Mouse (Mus musculus) CH12.LX (cell line): ENCODE measurements around the gene Clec1a. TPM values are rescaled to one million over a fixed set of nuclear protein-coding genes. Genes with fewer than 3 reads are reported as not detected.

ENCODE experiments used
- DNase-seq: peaks from one replicate; pipeline ENCODE4 v3.0.0-alpha.2; 2013; ENCODE audit errors: extremely low read depth
- H3K27ac ChIP-seq: 2 replicates; pipeline ENCODE4 v1.5.1; 2012; ENCODE audit warnings: low read depth, mild to moderate bottlenecking, control low read depth, moderate library complexity; ENCODE audit not compliant: insufficient read depth
- H3K27me3 ChIP-seq: replicated peaks from 2 replicates; pipeline ENCODE3; 2012; ENCODE audit warnings: inconsistent platforms
- H3K36me3 ChIP-seq, 2 experiments: replicated peaks in 1 of 2; 2 replicates each; pipeline versions ENCODE3 to v1.6.1; 2012; ENCODE audit warnings: inconsistent platforms in 1 of 2, low read length in 1 of 2, mild to moderate bottlenecking in 1 of 2, mixed read lengths in 1 of 2, moderate library complexity in 1 of 2; ENCODE audit not compliant: control insufficient read depth in 1 of 2, insufficient read depth in 1 of 2
- H3K4me1 ChIP-seq, 2 experiments: 2 replicates each; pipeline ENCODE4 v1.6.1; 2012; ENCODE audit warnings: inconsistent platforms in 1 of 2, moderate library complexity in 1 of 2; ENCODE audit not compliant: insufficient read depth in 2 of 2, control insufficient read depth in 1 of 2
- H3K4me2 ChIP-seq: 2 replicates; pipeline ENCODE4 v1.6.1; 2012; ENCODE audit warnings: low read depth, mild to moderate bottlenecking, control low read depth; ENCODE audit not compliant: poor library complexity, insufficient read depth, severe bottlenecking
- H3K4me3 ChIP-seq, 3 experiments: fragments of 150-350 bp in 1 of 3; sonication (generic) in 1 of 3; replicated peaks in 1 of 3; 2 replicates each; pipeline versions ENCODE3 to v1.5.1; 2011 to 2012; ENCODE audit warnings: low read depth in 2 of 3, low read length in 2 of 3, mild to moderate bottlenecking in 2 of 3, moderate library complexity in 2 of 3, control low read depth in 1 of 3, improper control_type of control experiment in 1 of 3, inconsistent platforms in 1 of 3, mixed read lengths in 1 of 3; ENCODE audit not compliant: poor library complexity in 1 of 3
- H3K79me2 ChIP-seq: replicated peaks from 2 replicates; pipeline ENCODE4 v1.6.1; 2012; ENCODE audit warnings: mild to moderate bottlenecking, moderate library complexity; ENCODE audit not compliant: control insufficient read depth, poor library complexity, insufficient read depth, severe bottlenecking; ENCODE audit errors: extremely low read depth
- H3K9ac ChIP-seq: 2 replicates; pipeline ENCODE4 v1.6.1; 2012; ENCODE audit warnings: low read depth, mild to moderate bottlenecking, control low read depth, moderate library complexity; ENCODE audit not compliant: insufficient read depth
- H3K9me3 ChIP-seq: replicated peaks from 2 replicates; pipeline ENCODE3; 2012; ENCODE audit warnings: low read length, inconsistent platforms, mixed read lengths
- BHLHE40 ChIP-seq: IDR thresholded peaks from 2 replicates; pipeline ENCODE4 v1.6.1; 2011; ENCODE audit warnings: mild to moderate bottlenecking, low read depth, low read length, improper control_type of control experiment
- CHD1 ChIP-seq: IDR thresholded peaks from 2 replicates; pipeline ENCODE4 v1.6.1; 2012; ENCODE audit warnings: low read depth, low read length, improper control_type of control experiment, inconsistent platforms
- CHD2 ChIP-seq: IDR thresholded peaks from 2 replicates; pipeline ENCODE4 v1.6.1; 2011; ENCODE audit warnings: low read length, improper control_type of control experiment
- CTCF ChIP-seq, 2 experiments: IDR thresholded peaks in 1 of 2; conservative IDR thresholded peaks in 1 of 2; 2 replicates each; pipeline ENCODE4 v1.5.1; 2011 to 2012; ENCODE audit warnings: low read depth in 2 of 2, low read length in 2 of 2, improper control_type of control experiment in 1 of 2, inconsistent platforms in 1 of 2, mild to moderate bottlenecking in 1 of 2, moderate library complexity in 1 of 2
- E2F4 ChIP-seq: IDR thresholded peaks from 2 replicates; pipeline ENCODE4 v1.6.1; 2011; ENCODE audit warnings: low read depth, low read length, improper control_type of control experiment; ENCODE audit not compliant: insufficient replicate concordance
- ELF1 ChIP-seq: IDR thresholded peaks from 2 replicates; pipeline ENCODE4 v1.6.1; 2014; ENCODE audit warnings: low read depth, mild to moderate bottlenecking, inconsistent platforms, low read length, improper control_type of control experiment
- EP300 ChIP-seq: IDR thresholded peaks from 2 replicates; pipeline ENCODE4 v1.6.1; 2011; ENCODE audit warnings: low read length, improper control_type of control experiment
- ETS1 ChIP-seq: conservative IDR thresholded peaks from 2 replicates; pipeline ENCODE4 v1.6.1; 2012; ENCODE audit warnings: low read depth, mild to moderate bottlenecking, inconsistent platforms, low read length, improper control_type of control experiment, moderate library complexity
- GABPA ChIP-seq: IDR thresholded peaks from 2 replicates; pipeline ENCODE4 v1.6.1; 2012; ENCODE audit warnings: low read depth, low read length, improper control_type of control experiment, inconsistent platforms; ENCODE audit not compliant: insufficient replicate concordance
- HCFC1 ChIP-seq: IDR thresholded peaks from 2 replicates; pipeline ENCODE4 v1.6.1; 2012; ENCODE audit warnings: low read depth, mild to moderate bottlenecking, inconsistent platforms, low read length, improper control_type of control experiment
- IRF4 ChIP-seq: IDR thresholded peaks from 2 replicates; pipeline ENCODE4 v1.6.1; 2014; ENCODE audit warnings: low read depth, mild to moderate bottlenecking, inconsistent platforms, low read length, improper control_type of control experiment
- JUN ChIP-seq: IDR thresholded peaks from 2 replicates; pipeline ENCODE4 v1.6.1; 2011; ENCODE audit warnings: low read depth, mild to moderate bottlenecking, low read length, improper control_type of control experiment, moderate library complexity; ENCODE audit not compliant: insufficient read depth
- JUND ChIP-seq: conservative IDR thresholded peaks from 2 replicates; pipeline ENCODE4 v1.6.1; 2011; ENCODE audit warnings: low read depth, low read length, improper control_type of control experiment
- KAT2A ChIP-seq: IDR thresholded peaks from 2 replicates; pipeline ENCODE4 v1.6.1; 2012; ENCODE audit warnings: low read length, improper control_type of control experiment, inconsistent platforms; ENCODE audit not compliant: insufficient replicate concordance
- MAFK ChIP-seq: IDR thresholded peaks from 2 replicates; pipeline ENCODE4 v1.6.1; 2011; ENCODE audit warnings: low read length, improper control_type of control experiment; ENCODE audit not compliant: insufficient replicate concordance
- MAX ChIP-seq: IDR thresholded peaks from 2 replicates; pipeline ENCODE4 v1.6.1; 2011; ENCODE audit warnings: low read length, improper control_type of control experiment
- MEF2A ChIP-seq: IDR thresholded peaks from 2 replicates; pipeline ENCODE4 v1.6.1; 2014; ENCODE audit warnings: low read depth, mild to moderate bottlenecking, inconsistent platforms, low read length, improper control_type of control experiment, borderline replicate concordance
- MXI1 ChIP-seq: IDR thresholded peaks from 2 replicates; pipeline ENCODE4 v1.6.1; 2011; ENCODE audit warnings: mild to moderate bottlenecking, low read depth, low read length, improper control_type of control experiment
- MYC ChIP-seq: IDR thresholded peaks from 2 replicates; pipeline ENCODE4 v1.6.1; 2011; ENCODE audit warnings: low read depth, mild to moderate bottlenecking, improper control_type of control experiment, low read length
- NELFE ChIP-seq: IDR thresholded peaks from 2 replicates; pipeline ENCODE4 v1.6.1; 2011; ENCODE audit warnings: low read depth, low read length, improper control_type of control experiment
- NRF1 ChIP-seq: IDR thresholded peaks from 2 replicates; pipeline ENCODE4 v1.6.1; 2014; ENCODE audit warnings: low read depth, mild to moderate bottlenecking, inconsistent platforms, low read length, improper control_type of control experiment, moderate library complexity
- PAX5 ChIP-seq: IDR thresholded peaks from 2 replicates; pipeline ENCODE4 v1.6.1; 2012; ENCODE audit warnings: low read length, inconsistent platforms, mixed read lengths
- POLR2A ChIP-seq: IDR thresholded peaks from 2 replicates; pipeline ENCODE4 v1.6.1; 2011; ENCODE audit warnings: low read depth, mild to moderate bottlenecking, improper control_type of control experiment, low read length
- POLR2AphosphoS2 ChIP-seq: IDR thresholded peaks from 2 replicates; pipeline ENCODE4 v1.6.1; 2011; ENCODE audit warnings: low read depth, low read length, improper control_type of control experiment
- RAD21 ChIP-seq: IDR thresholded peaks from 2 replicates; pipeline ENCODE4 v1.6.1; 2011; ENCODE audit warnings: low read depth, mild to moderate bottlenecking, low read length, improper control_type of control experiment, moderate library complexity
- RCOR1 ChIP-seq: conservative IDR thresholded peaks from 2 replicates; pipeline ENCODE4 v1.6.1; 2012; ENCODE audit warnings: low read depth, mild to moderate bottlenecking, inconsistent platforms, low read length, improper control_type of control experiment
- SIN3A ChIP-seq: IDR thresholded peaks from 2 replicates; pipeline ENCODE4 v1.6.1; 2012; ENCODE audit warnings: low read length, improper control_type of control experiment, inconsistent platforms
- SMC3 ChIP-seq: IDR thresholded peaks from 2 replicates; pipeline ENCODE4 v1.6.1; 2011; ENCODE audit warnings: low read depth, low read length, improper control_type of control experiment
- TBP ChIP-seq: conservative IDR thresholded peaks from 2 replicates; pipeline ENCODE4 v1.6.1; 2011; ENCODE audit warnings: low read depth, low read length, improper control_type of control experiment
- TCF12 ChIP-seq: IDR thresholded peaks from 2 replicates; pipeline ENCODE4 v1.6.1; 2014; ENCODE audit warnings: low read depth, mild to moderate bottlenecking, inconsistent platforms, low read length, improper control_type of control experiment
- UBTF ChIP-seq: IDR thresholded peaks from 2 replicates; pipeline ENCODE4 v1.6.1; 2012; ENCODE audit warnings: low read depth, mild to moderate bottlenecking, inconsistent platforms, low read length, improper control_type of control experiment, moderate library complexity
- USF1 ChIP-seq: IDR thresholded peaks from 2 replicates; pipeline ENCODE4 v1.6.1; 2014; ENCODE audit warnings: low read depth, mild to moderate bottlenecking, inconsistent platforms, low read length, improper control_type of control experiment
- USF2 ChIP-seq: conservative IDR thresholded peaks from 2 replicates; pipeline ENCODE4 v1.6.1; 2011; ENCODE audit warnings: low read depth, low read length, improper control_type of control experiment
- ZC3H11A ChIP-seq: IDR thresholded peaks from 2 replicates; pipeline ENCODE4 v1.6.1; 2012; ENCODE audit warnings: low read depth, mild to moderate bottlenecking, inconsistent platforms, low read length, improper control_type of control experiment
- ZKSCAN1 ChIP-seq: IDR thresholded peaks from 2 replicates; pipeline ENCODE4 v1.6.1; 2012; ENCODE audit warnings: low read depth, inconsistent platforms, low read length, improper control_type of control experiment, borderline replicate concordance
- ZMIZ1 ChIP-seq: IDR thresholded peaks from 2 replicates; pipeline ENCODE4 v1.6.1; 2012; ENCODE audit warnings: low read depth, mild to moderate bottlenecking, inconsistent platforms, low read length, improper control_type of control experiment
- ZNF384 ChIP-seq: IDR thresholded peaks from 2 replicates; pipeline ENCODE4 v1.6.1; 2012; ENCODE audit warnings: low read depth, low read length, improper control_type of control experiment, inconsistent platforms
- dilution Hi-C: fragments of 300-500 bp; cut with MboI; formaldehyde crosslinking; loops from 2 replicates; pipeline ENCODE4 v1.14.3; 2020; ENCODE audit warnings: low sequenced_read_pairs; ENCODE audit not compliant: extremely low pct_unique_long_range_greater_than_20kb, extremely low pct_ligation_motif_present
- in situ Hi-C: fragments of 300-500 bp; cut with MboI; formaldehyde crosslinking; loops from 3 replicates; pipeline ENCODE4 v1.14.3; 2019; ENCODE audit warnings: low sequenced_read_pairs, low pct_ligation_motif_present, low pct_unique_long_range_greater_than_20kb, mixed read lengths
- polyA plus RNA-seq: library from polyadenylated mRNA; unstranded; fragments of >175 nt; gene quantifications from 2 replicates; pipeline ENCODE4 v1.2.1, GENCODE M21; 2012; ENCODE audit warnings: low read depth; ENCODE audit not compliant: insufficient read length
- total RNA-seq, 2 experiments: library from RNA; depleted of rRNA; stranded (reverse); fragments of 300-350 nt in 1 of 2; fragments of >200 nt in 1 of 2; gene quantifications; 2 replicates each; pipeline ENCODE4 v1.2.3; 2012 to 2014

Clec1a gene
- total and polyA plus RNA-seq, 3 experiments: not detected

DNA sequence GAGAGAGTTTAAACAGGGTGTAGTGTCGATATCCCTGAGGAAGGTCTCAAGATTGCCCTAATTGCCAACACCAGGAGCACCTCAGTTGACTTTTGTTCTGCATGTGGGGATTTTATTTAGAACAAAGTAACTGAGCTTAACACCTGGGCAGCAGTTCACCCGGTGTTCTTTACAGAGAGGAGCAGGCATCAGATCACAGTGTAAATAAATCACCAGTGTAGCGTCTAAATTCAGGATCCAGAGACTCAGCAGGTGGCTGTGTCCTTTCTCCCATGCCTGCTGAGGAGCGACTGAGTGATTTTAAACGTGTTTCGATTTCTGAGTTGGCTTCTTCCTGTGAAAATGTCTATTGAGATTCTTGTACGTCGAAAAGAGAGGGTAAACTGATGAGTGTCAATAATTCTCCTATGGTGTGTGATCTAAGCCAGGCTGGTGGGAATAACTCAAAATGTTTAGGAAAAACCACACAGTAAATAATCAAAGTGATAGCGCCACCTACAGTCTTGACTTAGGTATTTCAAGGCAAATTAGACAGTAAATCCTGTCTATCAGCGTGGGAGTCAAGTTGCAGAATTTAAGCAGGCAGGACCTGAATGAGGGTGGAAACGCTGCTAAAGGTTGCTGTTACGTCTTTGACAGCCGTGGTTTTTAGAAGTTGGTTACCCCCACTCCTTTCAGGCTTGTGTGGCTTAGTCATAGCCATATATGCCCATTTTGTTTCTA lies 24.8 kb upstream of the Clec1a start:
- no peaks in the 10 kb centered on the region for H3K79me2 ChIP-seq
- no peaks in the 10 kb centered on the region for H3K9me3 ChIP-seq
- H3K9ac ChIP-seq: no peak overlapping the region
- peak overlapping the region; percentile 41 for H3K4me2 ChIP-seq
- H3K36me3 ChIP-seq: no peaks in the 10 kb centered on the region
- no peaks in the 10 kb centered on the region for H3K27me3 ChIP-seq
- H3K4me3 ChIP-seq: no peak overlapping the region
- no peak overlapping the region for H3K27ac ChIP-seq
- TF ChIP-seq USF2 (no peak), JUND (no peak), CHD1 (no peak), UBTF (no peak), MXI1 (no peak), CHD2 (no peak), RAD21 (peak; percentile 66), SMC3 (peak; percentile 65), ZC3H11A (no peak), NRF1 (no peak), USF1 (no peak), ETS1 (no peak), TCF12 (no peak), SIN3A (no peak), CTCF (conservative IDR thresholded peaks at IDR 0.05 in 1 of 2, IDR thresholded peaks at IDR 0.05 in 1 of 2; ENCODE audit: low read depth in 2 of 2, low read length in 2 of 2) (peak; percentile 55 to 73), ZKSCAN1 (no peak), ELF1 (no peak), POLR2AphosphoS2 (no peak), IRF4 (0 out of 2 replicates have a peak, but pooled peaks have one; percentile 16), MAFK (no peak), KAT2A (no peak), EP300 (no peak), BHLHE40 (no peak), MYC (no peak), PAX5 (no peak), MEF2A (no peak), ZNF384 (no peak), GABPA (no peak), JUN (no peak), MAX (no peak), TBP (0 out of 2 replicates have a peak, but pooled peaks have one; percentile 16), POLR2A (no peak), RCOR1 (no peak), HCFC1 (no peak), ZMIZ1 (no peak), NELFE (no peak), E2F4 (no peak)
- TF ChIP-seq, all 38 proteins: peak for 5
- H3K4me1 ChIP-seq: peaks cover 0 to 5% of the 10 kb centered on the region in 2 experiments; a peak in 1 of 4 replicates
- DNase-seq: peak; percentile 30
- in situ Hi-C loops: no loop called here
- dilution Hi-C loops: no loop called here
